Mouse (Mus musculus): ENCODE measurements around the gene Rras2. TPM values are rescaled to one million over a fixed set of nuclear protein-coding genes. Genes with fewer than 3 reads are reported as not detected.

Rras2 gene
- total and polyA plus RNA-seq, 2 experiments from 2014 or later, result 22.5 to 41.3 TPM

GRCm38 (mm10) chr7:114060445-114060844 lies 57.1 kb downstream of the Rras2 start:
- ATAC-seq (ENCODE audit: low FRiP score), result no peak
- Histone ChIP-seq H3K36me3 (ENCODE audit: insufficient read depth, low read length) (no peaks in the 10 kb centered on the region), H3K27me3 (ENCODE audit: insufficient read depth, low read length) (no peaks in the 10 kb centered on the region), H3K4me3 (ENCODE audit: low read depth, low read length) (no peak overlapping the region), H3K4me1 (ENCODE audit: insufficient read depth, low read length) (no peaks in the 10 kb centered on the region), H3K4me2 (ENCODE audit: low read depth, low read length, poor library complexity, severe bottlenecking) (no peak overlapping the region), H3K27ac (ENCODE audit: low read depth, low read length) (no peak overlapping the region), H3K9me3 (ENCODE audit: low read length) (no peaks in the 10 kb centered on the region), H3K9ac (replicated peaks; ENCODE audit: low read length, poor library complexity, severe bottlenecking) (no peak overlapping the region)
- no peak for DNase-seq (ENCODE audit: low spot score)
- 93% methylated on average over 6 of the region's 6 CpGs for WGBS
- TF ChIP-seq CTCF (IDR thresholded peaks at IDR 0.05), result no peak

GRCm38 (mm10) chr7:114058927-114059441 lies 58.6 kb downstream of the Rras2 start:
- Histone ChIP-seq H3K4me1 (ENCODE audit: insufficient read depth, low read length) (no peaks in the 10 kb centered on the region), H3K27me3 (ENCODE audit: insufficient read depth, low read length) (no peaks in the 10 kb centered on the region), H3K4me3 (ENCODE audit: low read depth, low read length) (no peak overlapping the region), H3K4me2 (ENCODE audit: low read depth, low read length, poor library complexity, severe bottlenecking) (no peak overlapping the region), H3K9ac (replicated peaks; ENCODE audit: low read length, poor library complexity, severe bottlenecking) (no peak overlapping the region), H3K9me3 (ENCODE audit: low read length) (no peaks in the 10 kb centered on the region), H3K36me3 (ENCODE audit: insufficient read depth, low read length) (no peaks in the 10 kb centered on the region), H3K27ac (ENCODE audit: low read depth, low read length) (no peak overlapping the region)
- DNase-seq (ENCODE audit: low spot score), result no peak
- 64% methylated on average over 6 of the region's 6 CpGs for WGBS
- ATAC-seq (ENCODE audit: low FRiP score), result no peak
- TF ChIP-seq CTCF (IDR thresholded peaks at IDR 0.05), result no peak

- no peaks in the 10 kb centered on the region for H3K27me3 ChIP-seq (ENCODE audit: insufficient read depth, low read length)
- no peak overlapping the region for H3K4me3 ChIP-seq (ENCODE audit: low read depth, low read length)
- no peak overlapping the region for H3K27ac ChIP-seq (ENCODE audit: low read depth, low read length)
- no peak for TF ChIP-seq CTCF (IDR thresholded peaks at IDR 0.05)
- H3K4me2 ChIP-seq (ENCODE audit: low read depth, low read length, poor library complexity, severe bottlenecking), result no peak overlapping the region
- 90% methylated on average over 16 of the region's 16 CpGs for WGBS
- no peak overlapping the region for H3K9ac ChIP-seq (replicated peaks; ENCODE audit: low read length, poor library complexity, severe bottlenecking)
- H3K9me3 ChIP-seq (ENCODE audit: low read length), result no peaks in the 10 kb centered on the region
- DNase-seq (ENCODE audit: low spot score) (no peak), ATAC-seq (ENCODE audit: low FRiP score) (no peak)
- H3K4me1 ChIP-seq (ENCODE audit: insufficient read depth, low read length), result no peaks in the 10 kb centered on the region
- no peaks in the 10 kb centered on the region for H3K36me3 ChIP-seq (ENCODE audit: insufficient read depth, low read length)
These were observed 59.4 kb downstream of the Rras2 start for GRCm38 (mm10) chr7:114058166-114058565.

GRCm38 (mm10) chr7:114053720-114054119 lies 63.9 kb downstream of the Rras2 start:
- 85% methylated on average over 4 of the region's 4 CpGs for WGBS
- Histone ChIP-seq H3K9ac (replicated peaks; ENCODE audit: low read length, poor library complexity, severe bottlenecking) (no peak overlapping the region), H3K27me3 (ENCODE audit: insufficient read depth, low read length) (no peaks in the 10 kb centered on the region), H3K4me3 (ENCODE audit: low read depth, low read length) (no peak overlapping the region), H3K36me3 (ENCODE audit: insufficient read depth, low read length) (no peaks in the 10 kb centered on the region), H3K9me3 (ENCODE audit: low read length) (no peaks in the 10 kb centered on the region), H3K4me1 (ENCODE audit: insufficient read depth, low read length) (no peaks in the 10 kb centered on the region), H3K27ac (ENCODE audit: low read depth, low read length) (no peak overlapping the region), H3K4me2 (ENCODE audit: low read depth, low read length, poor library complexity, severe bottlenecking) (no peak overlapping the region)
- no peak for TF ChIP-seq CTCF (IDR thresholded peaks at IDR 0.05)
- DNase-seq (ENCODE audit: low spot score) (no peak), ATAC-seq (ENCODE audit: low FRiP score) (no peak)

- Histone ChIP-seq H3K4me2 (ENCODE audit: low read depth, low read length, poor library complexity, severe bottlenecking) (no peak overlapping the region), H3K27me3 (ENCODE audit: insufficient read depth, low read length) (no peaks in the 10 kb centered on the region), H3K9ac (replicated peaks; ENCODE audit: low read length, poor library complexity, severe bottlenecking) (no peak overlapping the region), H3K4me3 (ENCODE audit: low read depth, low read length) (no peak overlapping the region), H3K36me3 (ENCODE audit: insufficient read depth, low read length) (no peaks in the 10 kb centered on the region), H3K9me3 (ENCODE audit: low read length) (no peaks in the 10 kb centered on the region), H3K27ac (ENCODE audit: low read depth, low read length) (no peak overlapping the region), H3K4me1 (ENCODE audit: insufficient read depth, low read length) (no peaks in the 10 kb centered on the region)
- 90% methylated on average over 2 of the region's 2 CpGs for WGBS
- DNase-seq (ENCODE audit: low spot score) (no peak), ATAC-seq (ENCODE audit: low FRiP score) (no peak)
- no peak for TF ChIP-seq CTCF (IDR thresholded peaks at IDR 0.05)
These were observed 71.8 kb downstream of the Rras2 start for GRCm38 (mm10) chr7:114045814-114046213.

GRCm38 (mm10) chr7:114043929-114044549 lies 73.5 kb downstream of the Rras2 start:
- Histone ChIP-seq H3K4me2 (ENCODE audit: low read depth, low read length, poor library complexity, severe bottlenecking) (no peak overlapping the region), H3K27ac (ENCODE audit: low read depth, low read length) (no peak overlapping the region), H3K9ac (replicated peaks; ENCODE audit: low read length, poor library complexity, severe bottlenecking) (no peak overlapping the region), H3K4me3 (ENCODE audit: low read depth, low read length) (no peak overlapping the region), H3K36me3 (ENCODE audit: insufficient read depth, low read length) (peaks cover 9% of the 10 kb centered on the region; the same call in 1 of the 2 replicates), H3K27me3 (ENCODE audit: insufficient read depth, low read length) (no peaks in the 10 kb centered on the region), H3K4me1 (ENCODE audit: insufficient read depth, low read length) (no peaks in the 10 kb centered on the region), H3K9me3 (ENCODE audit: low read length) (no peaks in the 10 kb centered on the region)
- TF ChIP-seq CTCF (IDR thresholded peaks at IDR 0.05), result no peak
- ATAC-seq (ENCODE audit: low FRiP score) (no peak), DNase-seq (ENCODE audit: low spot score) (no peak)
- 76% methylated on average over 6 of the region's 6 CpGs for WGBS

All from midbrain, postnatal 0 days (tissue).